Mouse (Mus musculus) embryonic facial prominence, embryonic 15.5 days (tissue): ENCODE data around the gene Mrpl58. TPM values are rescaled to one million over a fixed set of nuclear protein-coding genes. Genes with fewer than 3 reads are reported as not detected.
A peak's percentile ranks its signal among the peaks of the same experiment; 100 is the strongest.

ENCODE experiments used
- ATAC-seq: fragments of 200-750 bp; cut with Nextera tagmentation; 2 replicates; pipeline ENCODE4 v1.8.0; 2017; ENCODE audit warnings: low read depth, moderate TSS enrichment; ENCODE audit not compliant: insufficient number of reproducible peaks, low FRiP score, low TSS enrichment
- H3K27ac ChIP-seq: fragments of 300-500 bp; sonication (generic); replicated peaks from 2 replicates; pipeline ENCODE4 v1.5.1; 2015; ENCODE audit warnings: mild to moderate bottlenecking, inconsistent platforms
- H3K27me3 ChIP-seq: fragments of 300-500 bp; sonication (generic); 2 replicates; pipeline ENCODE4 v1.6.1; 2015; ENCODE audit warnings: inconsistent platforms
- H3K36me3 ChIP-seq: fragments of 300-500 bp; sonication (generic); 2 replicates; pipeline ENCODE4 v1.6.1; 2015; ENCODE audit warnings: mild to moderate bottlenecking, inconsistent platforms
- H3K4me1 ChIP-seq: fragments of 300-500 bp; sonication (generic); 2 replicates; pipeline ENCODE4 v1.6.1; 2015; ENCODE audit warnings: inconsistent platforms
- H3K4me2 ChIP-seq: fragments of 300-500 bp; sonication (generic); replicated peaks from 2 replicates; pipeline ENCODE4 v1.6.1; 2015; ENCODE audit warnings: mild to moderate bottlenecking, inconsistent platforms
- H3K4me3 ChIP-seq: fragments of 300-500 bp; sonication (generic); replicated peaks from 2 replicates; pipeline ENCODE4 v1.5.1; 2015; ENCODE audit warnings: mild to moderate bottlenecking, inconsistent platforms
- H3K9ac ChIP-seq: fragments of 300-500 bp; sonication (generic); 2 replicates; pipeline ENCODE4 v1.6.1; 2015; ENCODE audit warnings: inconsistent platforms
- H3K9me3 ChIP-seq: fragments of 300-500 bp; sonication (generic); replicated peaks from 2 replicates; pipeline ENCODE4 v1.6.1; 2016; ENCODE audit warnings: inconsistent platforms
- WGBS: fragments of 180-500 bp; shearing (Covaris S2); methylation state at CpG from one replicate; pipeline ENCODE4 v1.1.7; 2015; 5-methylcytosine and 5-hydroxymethylcytosine counted together
- polyA plus RNA-seq: library from polyadenylated mRNA; unstranded; fragments of >200 nt; fragmentation: Nextera tagmentation; extraction: Ambion mirVana; gene quantifications from 2 replicates; pipeline ENCODE4 v1.2.1, GENCODE M21; 2015

Gene Mrpl58
- polyA plus RNA-seq, 1 experiment from 2014 or later: 169 TPM

GRCm38 (mm10) chr11:115371354-115371753 lies 32.2 kb upstream of the Mrpl58 start:
- H3K27ac ChIP-seq: no peak overlapping the region
- WGBS: 64% methylated on average over 8 of the region's 8 CpGs
- no peaks in the 10 kb centered on the region for H3K9me3 ChIP-seq
- H3K27me3 ChIP-seq: peaks cover 83% of the 10 kb centered on the region
- no peak overlapping the region for H3K4me2 ChIP-seq
- no peaks in the 10 kb centered on the region for H3K36me3 ChIP-seq
- H3K9ac ChIP-seq: no peak overlapping the region
- no peak for ATAC-seq
- H3K4me1 ChIP-seq: peaks cover 25% of the 10 kb centered on the region
- H3K4me3 ChIP-seq: no peak overlapping the region

GRCm38 (mm10) chr11:115372015-115372414 lies 31.5 kb upstream of the Mrpl58 start:
- Histone ChIP-seq H3K4me1 (peaks cover 21% of the 10 kb centered on the region), H3K27ac (no peak overlapping the region), H3K4me2 (no peak overlapping the region), H3K9me3 (no peaks in the 10 kb centered on the region), H3K4me3 (no peak overlapping the region), H3K27me3 (peaks cover 81% of the 10 kb centered on the region), H3K36me3 (no peaks in the 10 kb centered on the region), H3K9ac (no peak overlapping the region)
- 61% methylated on average over 1 of the region's 1 CpGs for WGBS
- no peak for ATAC-seq

GRCm38 (mm10) chr11:115372737-115373136 lies 30.8 kb upstream of the Mrpl58 start:
- Histone ChIP-seq H3K9me3 (no peaks in the 10 kb centered on the region), H3K36me3 (no peaks in the 10 kb centered on the region), H3K4me1 (peaks cover 13% of the 10 kb centered on the region), H3K27ac (no peak overlapping the region), H3K9ac (no peak overlapping the region), H3K4me2 (no peak overlapping the region), H3K4me3 (no peak overlapping the region), H3K27me3 (peaks cover 74% of the 10 kb centered on the region)
- ATAC-seq: no peak
- 39% methylated on average over 2 of the region's 2 CpGs for WGBS

DNA sequence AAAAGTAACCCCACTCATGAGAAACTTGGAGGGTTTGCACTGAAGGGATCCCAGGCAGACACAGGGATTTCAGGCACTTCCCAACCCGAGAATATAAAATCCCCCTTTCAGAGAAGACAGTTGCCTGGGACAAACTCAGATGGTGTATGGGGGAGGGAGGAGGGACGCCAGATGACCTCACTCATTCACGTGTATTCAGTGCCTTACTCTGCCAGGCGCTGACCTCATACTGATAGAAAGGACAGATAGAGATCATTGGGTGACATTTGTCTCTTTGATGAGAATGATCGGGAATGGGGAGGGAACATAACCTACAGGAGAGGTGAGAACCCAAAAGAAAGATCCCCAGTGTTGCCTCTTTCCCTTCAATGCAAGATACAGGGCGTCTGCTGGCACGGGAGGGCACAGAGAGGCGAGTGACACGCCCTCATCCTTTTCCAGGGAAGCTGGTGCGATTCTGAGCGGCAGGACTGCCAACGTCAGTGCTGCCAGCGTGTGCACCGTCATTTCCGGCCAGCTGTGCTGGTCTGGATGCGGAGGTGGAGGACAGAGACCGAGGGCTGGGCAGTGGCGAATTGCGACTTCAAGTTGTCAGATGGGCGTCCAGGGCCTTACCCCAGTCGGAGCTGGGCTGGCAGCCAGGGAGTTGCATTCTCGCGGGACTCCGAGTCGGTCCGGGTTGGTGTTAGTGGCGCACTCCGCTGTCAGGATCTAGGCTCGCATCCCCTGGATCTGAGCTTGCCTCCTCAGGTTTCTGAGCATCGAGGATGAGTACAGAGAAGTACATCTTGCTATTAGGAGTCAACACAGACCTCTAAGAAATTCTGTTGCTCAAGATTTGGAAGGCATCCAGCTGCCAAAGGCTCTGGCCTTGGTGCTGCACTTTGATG lies 29.5 kb upstream of the Mrpl58 start:
- ATAC-seq: peak; percentile 55
- Histone ChIP-seq H3K4me3 (peak overlapping the region; percentile 38), H3K4me1 (peaks cover 13% of the 10 kb centered on the region), H3K9me3 (no peaks in the 10 kb centered on the region), H3K27ac (no peak overlapping the region), H3K9ac (0 out of 2 replicates have a peak overlapping the region, but pooled peaks have one; percentile 1), H3K4me2 (peak overlapping the region; percentile 65), H3K36me3 (no peaks in the 10 kb centered on the region), H3K27me3 (peaks cover 64% of the 10 kb centered on the region)
- 1% methylated on average over 30 of the region's 30 CpGs for WGBS

DNA sequence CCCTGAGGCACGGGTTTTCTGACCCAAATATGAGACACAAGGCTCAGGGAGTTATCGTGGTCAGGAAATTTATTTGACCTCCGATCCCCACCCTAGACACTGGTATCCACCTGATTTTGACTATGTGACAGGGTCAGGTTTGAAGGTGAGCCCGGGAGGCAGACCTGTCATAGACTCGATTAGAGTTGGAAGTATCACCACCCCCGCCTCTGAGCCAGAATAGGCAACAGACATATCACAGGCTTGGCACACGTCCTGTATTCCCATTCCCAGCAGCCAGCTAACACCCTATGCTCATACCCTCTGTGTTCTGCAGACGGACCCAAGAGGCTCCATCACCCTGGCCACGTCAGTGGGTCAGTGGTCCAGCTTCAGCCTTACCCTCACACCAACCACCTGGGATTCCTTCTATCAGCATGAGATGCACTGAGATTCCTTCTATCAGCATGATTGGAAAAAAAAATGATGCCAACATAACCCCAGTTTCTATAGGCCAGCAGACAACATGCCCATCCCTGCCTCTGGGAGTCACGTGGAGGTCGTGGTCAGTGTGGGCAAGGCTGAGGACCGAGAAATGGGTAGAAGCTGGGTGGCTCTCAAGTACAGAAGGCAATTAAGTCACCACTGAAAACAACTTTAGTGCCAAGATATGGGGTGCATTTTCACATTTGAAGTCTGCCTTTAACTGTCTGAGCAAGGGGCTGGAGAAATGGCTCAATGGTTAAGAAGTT lies 28.7 kb upstream of the Mrpl58 start:
- Histone ChIP-seq H3K36me3 (no peaks in the 10 kb centered on the region), H3K27me3 (peaks cover 56% of the 10 kb centered on the region), H3K4me3 (peak overlapping the region; percentile 38), H3K9me3 (no peaks in the 10 kb centered on the region), H3K9ac (no peak overlapping the region), H3K4me2 (peak overlapping the region; percentile 65), H3K27ac (no peak overlapping the region), H3K4me1 (peaks cover 13% of the 10 kb centered on the region)
- ATAC-seq: no peak
- WGBS: 52% methylated on average over 12 of the region's 12 CpGs

GRCm38 (mm10) chr11:115376722-115377121 lies 26.8 kb upstream of the Mrpl58 start:
- no peaks in the 10 kb centered on the region for H3K9me3 ChIP-seq
- H3K4me3 ChIP-seq: no peak overlapping the region
- no peak overlapping the region for H3K4me2 ChIP-seq
- 69% methylated on average over 7 of the region's 7 CpGs for WGBS
- H3K36me3 ChIP-seq: no peaks in the 10 kb centered on the region
- H3K27me3 ChIP-seq: peaks cover 45% of the 10 kb centered on the region
- H3K27ac ChIP-seq: no peak overlapping the region
- no peak overlapping the region for H3K9ac ChIP-seq
- H3K4me1 ChIP-seq: peaks cover 19% of the 10 kb centered on the region
- ATAC-seq: no peak

GRCm38 (mm10) chr11:115377254-115377653 lies 26.3 kb upstream of the Mrpl58 start:
- ATAC-seq: no peak
- H3K4me1 ChIP-seq: peaks cover 20% of the 10 kb centered on the region
- 80% methylated on average over 4 of the region's 4 CpGs for WGBS

DNA sequence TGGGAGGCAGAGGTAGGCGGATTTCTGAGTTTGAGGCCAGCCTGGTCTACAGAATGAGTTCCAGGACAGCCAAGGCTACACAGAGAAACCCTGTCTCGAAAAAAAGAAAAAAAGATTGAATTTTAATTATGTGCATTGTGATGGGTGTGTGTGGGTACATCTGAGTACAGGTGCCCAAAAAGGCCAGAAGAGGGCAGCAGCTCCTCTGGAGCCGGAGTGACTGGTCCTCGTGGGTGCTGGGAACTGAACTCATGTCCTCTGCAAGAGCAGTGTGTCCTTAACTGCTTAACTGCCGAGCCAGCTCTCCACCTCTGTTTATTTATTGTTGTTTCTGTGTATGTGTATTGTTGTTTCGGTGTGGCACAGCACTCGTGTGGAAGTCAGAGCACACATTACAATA lies 25.7 kb upstream of the Mrpl58 start:
- H3K4me3 ChIP-seq: no peak overlapping the region
- H3K27me3 ChIP-seq: peaks cover 37% of the 10 kb centered on the region
- H3K4me2 ChIP-seq: no peak overlapping the region
- H3K4me1 ChIP-seq: peaks cover 26% of the 10 kb centered on the region
- ATAC-seq: no peak
- H3K27ac ChIP-seq: no peak overlapping the region
- H3K36me3 ChIP-seq: no peaks in the 10 kb centered on the region
- WGBS: 77% methylated on average over 7 of the region's 7 CpGs
- no peaks in the 10 kb centered on the region for H3K9me3 ChIP-seq
- H3K9ac ChIP-seq: no peak overlapping the region

More at GRCm38 (mm10) chr11:115377254-115377653, 26.3 kb upstream of the Mrpl58 start:
- no peaks in the 10 kb centered on the region for H3K36me3 ChIP-seq
- H3K27ac ChIP-seq: no peak overlapping the region
- H3K4me3 ChIP-seq: no peak overlapping the region
- no peak overlapping the region for H3K9ac ChIP-seq
- H3K4me2 ChIP-seq: no peak overlapping the region
- peaks cover 43% of the 10 kb centered on the region for H3K27me3 ChIP-seq
- H3K9me3 ChIP-seq: no peaks in the 10 kb centered on the region

- peaks cover 36% of the 10 kb centered on the region for H3K4me1 ChIP-seq
- H3K9ac ChIP-seq: peak overlapping the region; percentile 74; the same call in 1 of the 2 replicates
- no peak for ATAC-seq
- H3K4me3 ChIP-seq: peak overlapping the region; percentile 78
- WGBS: 11% methylated on average over 9 of the region's 9 CpGs
- 0 out of 2 replicates have a peak, but pooled peaks cover 5% of the 10 kb centered on the region for H3K27me3 ChIP-seq
- peak overlapping the region; percentile 85 for H3K4me2 ChIP-seq
- H3K9me3 ChIP-seq: no peaks in the 10 kb centered on the region
- H3K36me3 ChIP-seq: no peaks in the 10 kb centered on the region
- peak overlapping the region; percentile 66 for H3K27ac ChIP-seq
Observed at GRCm38 (mm10) chr11:115381276-115381675, 22.3 kb upstream of the Mrpl58 start.

- ATAC-seq: peak; percentile 90
- no peaks in the 10 kb centered on the region for H3K9me3 ChIP-seq
- peak within 1 kb of the TSS; percentile 84 for H3K27ac ChIP-seq
- 0 out of 2 replicates have a peak, but pooled peaks cover 1% of the 10 kb centered on the region for H3K27me3 ChIP-seq
- peak within 1 kb of the TSS; percentile 78 for H3K4me3 ChIP-seq
- no peaks in the 10 kb centered on the region for H3K36me3 ChIP-seq
- under 1% methylated on average over 76 of the region's 76 CpGs for WGBS
- H3K4me2 ChIP-seq: peak within 1 kb of the TSS; percentile 85
- peaks cover 36% of the 10 kb centered on the region for H3K4me1 ChIP-seq
- H3K9ac ChIP-seq: peak within 1 kb of the TSS; percentile 74
Observed at GRCm38 (mm10) chr11:115381743-115382539, 21.6 kb upstream of the Mrpl58 start, which contains the start of gene Cdr2l. TSS of gene Cdr2l (plus strand) at chr11:115381916.
